Mouse (Mus musculus): ENCODE measurements around the gene Inf2.

Inf2 gene

GRCm38 (mm10) chr12:112570160-112570559, 18.4 kb upstream of the Inf2 start:
- DNase-seq (ENCODE audit: low spot score in 2 of 2) = no peak

- no peak for DNase-seq (ENCODE audit: low spot score in 2 of 2)
Observed at GRCm38 (mm10) chr12:112571064-112571463, 17.5 kb upstream of the Inf2 start.

GRCm38 (mm10) chr12:112575274-112575986, 13.2 kb upstream of the Inf2 start:
- no peak for DNase-seq (ENCODE audit: low spot score in 2 of 2)

DNA sequence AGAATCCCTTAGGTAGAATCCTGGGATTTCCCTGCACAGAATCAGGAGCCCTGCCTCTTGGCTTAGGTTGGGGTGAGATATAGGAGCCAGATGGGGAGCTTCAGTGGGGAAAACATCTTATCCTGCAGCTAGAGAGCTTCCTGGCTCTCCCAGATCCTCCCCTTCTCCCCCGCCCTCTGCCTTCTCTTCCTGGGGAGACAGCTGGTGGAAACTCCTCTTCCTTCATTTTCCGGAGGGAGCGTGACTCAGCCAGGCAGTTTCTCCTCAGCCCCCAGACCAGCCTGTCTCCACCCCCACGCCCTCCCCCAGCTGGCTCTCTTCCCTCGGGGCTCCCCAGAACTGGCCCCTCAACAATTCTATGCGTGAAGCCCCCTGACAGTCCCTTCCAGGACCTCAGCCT, 12.2 kb upstream of the Inf2 start:
- DNase-seq (ENCODE audit: low spot score in 2 of 2) = peak; percentile 80 to 84

DNA sequence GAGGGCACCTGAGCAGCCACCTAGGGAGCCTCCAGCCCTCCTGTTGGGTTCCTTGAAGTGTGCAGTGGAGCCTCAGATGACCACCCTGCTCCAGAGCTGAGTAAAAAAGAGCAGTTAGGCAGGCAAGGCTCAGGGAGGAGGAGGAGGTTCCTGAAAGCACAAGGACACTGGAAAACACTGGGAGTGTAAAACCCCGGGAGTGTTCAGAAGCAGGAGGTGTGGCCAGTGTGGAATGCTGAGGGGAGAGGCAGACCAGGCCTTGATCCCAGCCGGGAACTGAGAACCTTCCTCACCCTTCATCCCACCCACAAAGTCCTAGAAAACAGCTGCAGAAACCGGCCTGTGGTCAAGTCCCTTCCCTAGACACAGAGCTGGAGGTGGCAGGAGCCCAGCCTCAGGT, 11.8 kb upstream of the Inf2 start:
- DNase-seq (ENCODE audit: low spot score in 2 of 2) = no peak

DNA sequence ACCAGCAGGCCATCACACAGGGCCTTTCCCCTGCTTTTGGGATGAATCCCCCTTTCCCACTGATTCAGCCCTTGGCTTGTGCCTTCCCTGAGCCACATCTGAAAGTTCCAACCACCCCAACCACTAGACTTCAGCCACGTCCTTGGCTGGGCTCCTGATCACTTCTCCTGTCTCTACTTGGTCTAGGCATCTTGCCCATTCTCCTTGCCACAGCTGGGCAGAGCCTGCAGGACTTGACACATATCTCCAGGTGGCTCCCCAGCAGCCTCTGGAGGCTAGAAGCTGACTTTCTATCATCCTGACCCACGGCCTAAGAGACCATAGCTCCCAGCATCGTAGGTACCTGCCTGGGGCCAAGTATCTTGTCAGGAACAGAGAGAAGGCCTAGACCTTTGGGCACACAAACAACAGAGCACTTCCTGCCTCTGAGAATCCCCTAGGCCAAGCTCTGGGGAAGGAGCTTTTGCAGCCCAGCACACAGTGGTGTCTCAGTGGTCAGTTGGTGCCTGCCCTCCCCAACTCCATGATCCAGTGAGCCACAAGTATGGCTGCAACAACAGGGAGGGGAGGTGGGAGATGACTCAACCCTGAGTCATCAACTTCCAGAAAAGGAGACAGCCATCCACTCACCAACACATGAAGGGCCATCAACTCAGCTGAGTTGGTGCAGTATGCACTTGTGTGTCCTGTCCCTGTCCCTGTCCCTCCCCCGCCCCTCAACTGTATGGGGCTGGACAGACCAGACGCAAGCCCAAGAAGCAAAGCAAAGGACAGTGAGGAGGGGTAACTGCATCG, 10.1 kb upstream of the Inf2 start:
- no peak for DNase-seq (ENCODE audit: low spot score in 2 of 2)

- DNase-seq (ENCODE audit: low spot score in 2 of 2) = no peak
Observed at GRCm38 (mm10) chr12:112579430-112579829, 9.2 kb upstream of the Inf2 start.

GRCm38 (mm10) chr12:112579926-112580325, 8.7 kb upstream of the Inf2 start:
- DNase-seq (ENCODE audit: low spot score in 2 of 2) = no peak

GRCm38 (mm10) chr12:112581113-112581512, 7.5 kb upstream of the Inf2 start:
- no peak for DNase-seq (ENCODE audit: low spot score in 2 of 2)

DNA sequence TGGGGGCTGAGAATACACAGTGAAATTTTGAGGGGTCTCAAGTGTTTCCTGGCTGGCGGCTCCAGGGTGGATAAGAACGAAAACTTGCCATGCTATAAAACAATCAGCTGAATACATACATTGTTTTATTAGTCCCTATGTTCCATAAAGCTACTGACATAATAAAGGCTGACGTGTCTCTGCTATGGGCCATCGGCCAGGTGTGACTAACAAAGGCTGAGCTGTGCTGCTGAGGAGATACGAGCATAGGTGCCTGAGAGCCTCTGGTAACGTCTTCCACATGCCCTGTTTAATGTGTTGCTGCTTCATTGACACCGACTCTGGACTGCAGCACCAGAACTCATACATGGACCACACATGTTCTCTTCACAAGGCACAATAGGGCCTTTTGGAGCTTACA, 3.6 kb upstream of the Inf2 start:
- DNase-seq (ENCODE audit: low spot score in 2 of 2) = no peak

DNA sequence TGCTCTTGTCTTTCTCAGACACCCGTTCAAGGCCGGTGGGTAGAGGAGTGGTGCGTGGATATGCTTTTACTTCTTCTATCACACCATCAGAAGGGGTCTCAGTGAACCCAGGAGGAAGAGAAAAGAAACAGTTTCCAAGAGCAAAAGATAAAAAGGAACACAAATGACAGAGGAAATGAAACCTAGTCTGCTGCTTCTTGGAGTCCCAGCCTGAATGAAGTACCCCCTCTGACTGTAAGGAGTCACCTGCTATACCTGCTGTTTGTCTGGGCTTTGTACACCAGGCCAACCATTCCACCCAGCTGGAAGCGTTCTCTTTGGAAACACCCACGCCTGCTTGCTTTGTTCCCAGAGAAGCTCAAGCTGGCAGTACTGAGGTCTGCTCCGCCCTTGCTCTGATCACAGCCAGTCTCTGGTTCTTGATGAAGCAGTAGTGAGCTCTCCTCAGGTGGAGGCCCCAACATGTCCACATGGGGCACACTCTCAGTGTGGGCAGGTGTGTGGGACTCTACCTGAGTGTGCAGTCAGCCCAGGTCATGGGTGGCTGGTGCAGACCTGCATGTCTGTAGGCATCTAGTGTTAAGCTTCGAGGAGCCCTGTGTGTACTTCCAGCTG, 2.6 kb upstream of the Inf2 start:
- DNase-seq (ENCODE audit: low spot score in 2 of 2) = peak; percentile 57 to 64

DNA sequence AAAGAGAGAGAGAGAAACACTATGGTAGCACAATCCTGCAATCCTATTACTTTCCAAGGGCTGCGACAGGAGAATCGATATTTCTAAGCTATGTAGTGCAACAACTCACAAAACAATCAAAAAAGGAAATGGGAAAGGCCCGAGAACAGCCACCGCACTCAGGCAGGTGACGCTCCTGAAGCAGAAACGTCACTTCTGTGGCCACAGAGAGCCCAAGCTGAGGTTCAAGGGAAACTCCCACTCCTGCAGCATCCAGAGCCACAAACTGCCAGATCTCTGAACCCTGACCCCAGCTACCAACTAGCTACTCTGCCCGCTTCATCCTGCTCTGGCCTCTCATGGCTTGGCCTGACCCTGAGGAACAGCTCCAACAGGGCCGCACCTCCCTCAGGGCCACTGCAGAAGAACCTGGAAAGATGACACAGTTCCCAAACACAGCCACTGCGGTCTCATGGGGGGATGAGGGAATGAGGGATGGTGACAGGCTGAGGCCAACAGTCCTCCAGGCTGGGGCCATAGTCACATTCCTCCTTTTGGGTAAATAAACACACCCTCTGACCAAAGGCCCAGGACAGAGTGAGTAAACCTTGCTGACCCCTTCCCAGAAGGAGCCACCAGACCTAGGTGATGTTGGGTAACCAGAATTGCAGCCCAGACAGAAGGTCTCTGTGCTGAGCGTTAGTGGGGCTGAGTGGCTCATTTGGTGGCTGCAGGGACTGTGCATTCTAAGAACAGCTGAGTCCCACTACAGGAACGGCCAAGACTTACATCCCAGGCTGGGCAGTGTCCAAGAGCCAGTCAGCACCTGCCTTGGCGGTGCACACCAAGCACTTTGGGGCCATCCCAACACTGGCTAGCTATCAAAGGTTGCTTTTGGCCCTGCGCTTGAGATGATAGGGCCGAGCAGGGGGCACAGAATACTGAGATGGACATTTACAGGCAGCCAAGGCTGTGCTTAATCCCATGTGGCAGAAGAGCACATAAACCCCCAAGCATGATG, 1.2 kb upstream of the Inf2 start:
- DNase-seq (ENCODE audit: low spot score in 2 of 2) = no peak

- DNase-seq (ENCODE audit: low spot score in 2 of 2) = no peak
Observed at GRCm38 (mm10) chr12:112589491-112590191, 1.1 kb downstream of the Inf2 start.

DNA sequence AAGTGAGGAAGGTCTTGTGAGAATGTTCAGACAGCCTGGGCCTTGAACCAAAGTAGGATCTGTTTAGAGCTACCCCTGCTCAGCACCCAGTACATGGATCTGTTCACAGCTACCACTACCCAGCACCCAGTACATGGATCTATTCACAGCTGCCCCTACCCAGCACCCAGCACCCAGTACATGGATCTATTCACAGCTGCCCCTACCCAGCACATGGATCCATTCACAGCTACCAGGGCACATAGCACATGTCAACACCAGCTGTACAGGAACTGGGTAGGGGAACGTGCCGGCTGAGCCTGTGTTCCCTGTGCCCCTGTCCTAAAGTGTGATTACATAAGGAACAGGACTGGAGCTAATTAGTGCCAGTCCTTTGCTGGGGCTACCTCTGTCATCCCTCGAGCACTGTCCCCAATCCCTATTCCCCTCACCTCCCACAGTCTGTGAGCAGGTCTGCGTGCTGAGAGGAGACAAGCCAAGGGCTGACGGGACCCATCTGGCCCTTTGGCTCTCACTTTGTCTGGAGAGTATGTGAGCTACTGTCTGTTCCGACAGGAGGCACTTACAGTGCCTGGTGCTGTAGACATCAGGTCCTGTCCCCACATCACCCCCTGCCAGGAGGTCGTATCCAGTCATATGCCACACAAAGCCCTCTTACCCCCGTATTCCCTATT, 2.1 kb downstream of the Inf2 start:
- no peak for DNase-seq (ENCODE audit: low spot score in 2 of 2)

DNA sequence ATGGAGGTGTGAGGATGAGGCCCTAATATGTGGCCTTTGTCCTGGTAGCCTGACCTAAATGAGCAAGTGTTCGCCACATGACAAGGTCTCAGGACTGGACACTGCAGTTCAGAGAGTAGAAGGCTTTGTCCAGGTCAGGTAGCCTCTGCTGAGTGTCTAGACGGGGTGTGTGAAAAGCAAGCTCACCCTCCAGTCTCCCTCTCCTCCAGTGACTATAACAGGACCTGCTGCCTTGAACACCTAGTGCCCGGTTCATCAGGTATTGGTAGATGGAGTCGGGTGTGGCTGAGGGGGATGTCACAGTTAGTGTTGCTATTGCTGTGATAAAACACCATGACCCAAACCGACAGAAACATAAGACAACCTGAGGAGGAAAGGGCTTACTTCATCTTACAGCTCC, 2.7 kb downstream of the Inf2 start:
- no peak for DNase-seq (ENCODE audit: low spot score in 2 of 2)

DNA sequence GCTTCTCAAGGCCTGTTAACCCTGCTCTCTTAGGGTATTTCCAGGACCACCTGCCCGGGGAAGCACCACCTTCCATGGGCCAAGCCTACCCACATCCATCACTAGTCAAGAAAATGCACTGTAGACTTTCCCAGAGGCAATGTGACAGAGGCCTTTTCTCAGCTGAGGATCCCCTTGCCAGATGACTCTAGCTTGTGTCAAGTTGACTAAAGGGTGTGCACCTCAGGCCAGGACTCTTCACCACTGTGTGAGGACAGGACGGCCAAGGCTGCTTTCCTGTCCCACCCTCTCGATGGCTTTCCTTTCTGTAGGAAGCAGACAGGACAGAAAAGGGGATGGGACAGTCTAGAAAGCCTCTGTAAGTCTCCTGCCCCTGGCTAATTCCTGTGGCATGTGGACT, 3.1 kb downstream of the Inf2 start:
- no peak for DNase-seq (ENCODE audit: low spot score in 2 of 2)

GRCm38 (mm10) chr12:112592985-112593734, 4.6 kb downstream of the Inf2 start:
- DNase-seq (ENCODE audit: low spot score in 2 of 2) = no peak

DNA sequence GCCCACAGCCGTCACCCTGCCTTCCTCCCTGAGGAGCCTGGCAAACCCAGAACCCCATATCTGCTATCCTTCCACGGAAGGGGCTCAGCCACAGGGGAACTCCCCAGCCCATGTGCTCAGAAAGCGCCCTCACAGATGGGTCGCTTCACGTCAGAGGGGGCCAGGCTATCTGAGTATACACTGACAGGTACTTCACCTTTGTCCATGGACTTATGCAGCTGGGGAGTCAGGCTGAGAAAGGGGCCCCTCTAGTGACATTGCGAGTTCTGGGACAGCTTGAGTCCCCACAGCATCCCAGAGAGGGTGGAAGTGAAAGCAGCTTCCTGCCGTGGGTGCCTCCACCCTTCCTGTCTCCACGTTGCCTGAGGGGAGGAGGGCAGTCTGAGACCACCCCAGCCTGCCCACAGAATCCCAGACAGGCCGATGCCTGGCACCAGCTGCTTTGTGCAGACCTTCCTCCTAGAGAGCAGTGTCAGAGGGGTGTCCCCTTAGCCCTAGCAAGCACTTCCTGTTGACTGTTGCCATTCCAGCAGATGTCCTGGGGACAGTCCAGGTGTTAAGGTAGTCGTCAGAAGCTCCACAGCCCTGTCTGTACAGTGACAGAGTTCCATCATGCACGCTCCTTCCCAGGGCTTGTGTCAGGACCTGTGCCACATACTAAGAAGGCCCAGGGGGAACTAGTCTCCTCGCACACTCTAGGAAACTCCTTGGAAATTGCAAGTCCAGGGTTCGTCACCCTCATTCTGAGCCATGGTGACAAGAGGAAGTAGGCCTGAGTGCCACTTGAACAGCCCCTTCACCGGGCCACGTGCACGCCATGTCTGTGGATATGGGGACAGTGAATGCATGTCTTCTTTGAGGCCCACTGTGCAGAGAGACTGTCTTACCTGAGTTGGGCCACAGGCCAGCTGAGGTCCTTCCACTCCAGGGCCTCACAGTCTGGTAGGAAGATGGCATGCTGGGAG, 5.6 kb downstream of the Inf2 start:
- DNase-seq (ENCODE audit: low spot score in 2 of 2) = no peak

GRCm38 (mm10) chr12:112594989-112595388, 6.4 kb downstream of the Inf2 start:
- peak; percentile 80 to 82 for DNase-seq (ENCODE audit: low spot score in 2 of 2)
